19 mouse cellular contexts compared by ENCODE assay signal in genomic region chr10:20737146-20737545, GRCm38 (mm10). TPM values are rescaled to one million over a fixed set of nuclear protein-coding genes. Genes with fewer than 3 reads are reported as not detected.
DNase-seq lines count a peak whose midpoint lies in the region; ATAC-seq and TF ChIP-seq lines count a peak whose summit lies in the region.
"Had no signal": no experiment of that assay in that cellular context is flagged by ENCODE, and none has a peak within 500 bp of the region (broad histone marks: within the 10 kb centered on the region; RNA-seq: fewer than 3 reads in every experiment).

No protein-coding gene starts in this region.

- H3K79me2 ChIP-seq in macrophage (ENCODE audit: inconsistent target): no peaks in the 10 kb centered on the region

- no peak overlapping the region for H3K4me2 ChIP-seq in kidney, postnatal 0 days (ENCODE audit: low read length)
- peak overlapping the region; percentile 26; the same call in 1 of the 2 replicates for H3K4me2 ChIP-seq in forebrain, embryonic 12.5 days
- H3K4me2 ChIP-seq: heart, embryonic 15.5 days; limb, embryonic 13.5 days had no signal

- H3K27me3 ChIP-seq in kidney, postnatal 0 days (ENCODE audit: insufficient read depth, low read length): no peaks in the 10 kb centered on the region
- H3K27me3 ChIP-seq in forebrain, embryonic 12.5 days: 0 out of 2 replicates have a peak, but pooled peaks cover 4% of the 10 kb centered on the region
- H3K27me3 ChIP-seq: heart, embryonic 15.5 days; limb, embryonic 13.5 days had no signal

- H3K9me3 ChIP-seq in kidney, postnatal 0 days (replicated peaks; ENCODE audit: low read length): no peaks in the 10 kb centered on the region
- H3K9me3 ChIP-seq in forebrain, embryonic 12.5 days: no peaks in the 10 kb centered on the region
- H3K9me3 ChIP-seq: heart, embryonic 15.5 days; limb, embryonic 13.5 days had no signal

- DNase-seq in kidney, postnatal 0 days (ENCODE audit: low spot score): peak; percentile 8
- no peak for DNase-seq in kidney, adult 11 months
- no peak for DNase-seq in thymus, postnatal 10 days (ENCODE audit: low spot score in 2 of 2)
- DNase-seq in heart, postnatal 10 days: no peak
- DNase-seq: adrenal gland, postnatal 10 days; B cell, adult 2 months; cerebellum, postnatal 25 days; gastrocnemius, postnatal 25 days; kidney, adult 9 months; right cerebral cortex, postnatal 25 days had no signal

- no peak overlapping the region for H3K9ac ChIP-seq in kidney, postnatal 0 days (ENCODE audit: low read depth, low read length)
- H3K9ac ChIP-seq in forebrain, embryonic 12.5 days: no peak overlapping the region
- H3K9ac ChIP-seq: heart, embryonic 15.5 days; limb, embryonic 13.5 days had no signal

- no peak for TF ChIP-seq CTCF in kidney, postnatal 0 days (IDR thresholded peaks at IDR 0.05; ENCODE audit: low read depth)
- no peak for TF ChIP-seq CTCF in bone marrow macrophage, adult 2 months (IDR thresholded peaks at IDR 0.05; ENCODE audit: low read depth, low read length)

- H3K27ac ChIP-seq in kidney, postnatal 0 days: no peak overlapping the region
- peak overlapping the region; percentile 2; the same call in 1 of the 2 replicates for H3K27ac ChIP-seq in bone marrow macrophage, adult 2 months (ENCODE audit: insufficient read depth, low read depth, low read length)
- H3K27ac ChIP-seq in forebrain, embryonic 12.5 days: 0 out of 2 replicates have a peak overlapping the region, but pooled peaks have one; percentile 14
- peak overlapping the region; percentile 19 for H3K27ac ChIP-seq in macrophage
- H3K27ac ChIP-seq: heart, embryonic 15.5 days; layer of hippocampus, adult 2 months; left cerebral cortex, adult 2 months; limb, embryonic 13.5 days had no signal

- WGBS in kidney, postnatal 0 days: 34% methylated on average over 4 of the region's 4 CpGs
- WGBS in forebrain, embryonic 12.5 days: 11% methylated on average over 4 of the region's 4 CpGs
- WGBS in macrophage (ENCODE audit: missing documents): 2% methylated on average over 4 of the region's 4 CpGs

- no peak for ATAC-seq in kidney, postnatal 0 days (replicated peaks; ENCODE audit: low FRiP score, low read depth)
- peak; percentile 84 for ATAC-seq in forebrain, embryonic 12.5 days (ENCODE audit: low FRiP score)
- ATAC-seq in inflammation-experienced regulatory T-cells, adult 6 months: no peak
- ATAC-seq: hindbrain, embryonic 16.5 days had no signal

- H3K4me3 ChIP-seq in kidney, postnatal 0 days (replicated peaks; ENCODE audit: low read depth, low read length): no peak overlapping the region
- H3K4me3 ChIP-seq in bone marrow macrophage, adult 2 months (ENCODE audit: insufficient read depth, low read length): no peak overlapping the region
- H3K4me3 ChIP-seq in forebrain, embryonic 12.5 days (replicated peaks): no peak overlapping the region
- H3K4me3 ChIP-seq in macrophage (ENCODE audit: inconsistent target): no peak overlapping the region
- H3K4me3 ChIP-seq: heart, embryonic 15.5 days; layer of hippocampus, adult 2 months; left cerebral cortex, adult 2 months; limb, embryonic 13.5 days had no signal

- intact Hi-C loops in heart, postnatal 10 days (cut with DNase I): no loop called here

- no peak for TF ChIP-seq POLR2A in bone marrow macrophage, adult 2 months (IDR thresholded peaks at IDR 0.05; ENCODE audit: borderline replicate concordance, low read depth, low read length)

- no peaks in the 10 kb centered on the region for H3K36me3 ChIP-seq in kidney, postnatal 0 days (ENCODE audit: insufficient read depth, low read length)
- no peaks in the 10 kb centered on the region for H3K36me3 ChIP-seq in forebrain, embryonic 12.5 days (replicated peaks)
- H3K36me3 ChIP-seq in macrophage (ENCODE audit: inconsistent target): no peaks in the 10 kb centered on the region
- H3K36me3 ChIP-seq: heart, embryonic 15.5 days; limb, embryonic 13.5 days had no signal

- no peaks in the 10 kb centered on the region for H3K4me1 ChIP-seq in kidney, postnatal 0 days (replicated peaks; ENCODE audit: insufficient read depth, low read length)
- peaks cover 19% of the 10 kb centered on the region for H3K4me1 ChIP-seq in bone marrow macrophage, adult 2 months (ENCODE audit: control insufficient read depth, insufficient read depth, low read length)
- H3K4me1 ChIP-seq in forebrain, embryonic 12.5 days: peaks cover 18% of the 10 kb centered on the region

RNA-seq across cellular contexts. Expression of gene Pde7b, which starts 12.3 kb away (rescaled TPM):
- 2.1 and 2.5 TPM in 2 replicates for polyA plus RNA-seq in kidney, postnatal 0 days (2015; fragmentation: Nextera tagmentation; extraction: Ambion mirVana)
- 12.9 and 14.4 TPM in 2 replicates for polyA plus RNA-seq in bone marrow macrophage, adult 2 months (2012; ENCODE audit: insufficient read depth, insufficient read length, missing spikeins)
- polyA plus RNA-seq in forebrain, embryonic 12.5 days (2016; fragmentation: Nextera tagmentation; extraction: Ambion mirVana): 2.3 and 2.5 TPM in 2 replicates
- total RNA-seq in macrophage (2018; cell fraction: chromatin; rRNA removed): 100 to 1,000 TPM; 106 to 713 (median 456) TPM
- total RNA-seq in macrophage (2018; cell fraction: cytosol; rRNA removed): 100 to 1,000 TPM in 6 of 26 experiments, 10 to 100 TPM in 20; 64.3 to 138 (median 81.4) TPM
- total RNA-seq in macrophage (2018; cell fraction: nucleus; rRNA removed): 100 to 1,000 TPM; 172 to 441 (median 313) TPM
- 26.0 to 42.9 TPM (median 37.2 TPM) in 3 replicates for polyA plus RNA-seq in macrophage (2018)
- 1 to 10 TPM in 1 of 3 experiments, under 1 TPM in 2; 0.16 to 1.7 (median 0.34) TPM for polyA plus RNA-seq in inflammation-experienced regulatory T-cells, adult 6 months (2017; shearing (Covaris generic))
- total RNA-seq in heart, postnatal 10 days (2021): 10 to 100 TPM; 43.1 to 50.5 TPM
